Comparison of ENCODE assay signal across 12 mouse cellular contexts in genomic region chr19:26646128-26646527, GRCm38 (mm10). TPM values are rescaled to one million over a fixed set of nuclear protein-coding genes. Genes with fewer than 3 reads are reported as not detected.
DNase-seq lines count a peak whose midpoint lies in the region; ATAC-seq and TF ChIP-seq lines count a peak whose summit lies in the region.
"Had no signal": no experiment of that assay in that cellular context is flagged by ENCODE, and none has a peak within 500 bp of the region (broad histone marks: within the 10 kb centered on the region; RNA-seq: fewer than 3 reads in every experiment).

No protein-coding gene starts in this region.

- H3K4me1 ChIP-seq in forebrain, embryonic 11.5 days (replicated peaks; ENCODE audit: control insufficient read depth, insufficient read depth, low read length), result no peaks in the 10 kb centered on the region
- H3K4me1 ChIP-seq in intestine, embryonic 15.5 days (replicated peaks), result no peaks in the 10 kb centered on the region

- no peaks in the 10 kb centered on the region for H3K9me3 ChIP-seq in forebrain, embryonic 11.5 days (ENCODE audit: control insufficient read depth, low read length)
- no peaks in the 10 kb centered on the region for H3K9me3 ChIP-seq in intestine, embryonic 15.5 days
- H3K9me3 ChIP-seq: embryonic facial prominence, embryonic 10.5 days had no signal

- ATAC-seq in Patski, result peak; percentile 74
- ATAC-seq in megakaryocyte, adult 5-6 weeks (ENCODE audit: poor library complexity, severe bottlenecking), result peak; percentile 77
- ATAC-seq in forebrain, embryonic 11.5 days (replicated peaks; ENCODE audit: low FRiP score), result no peak
- no peak for ATAC-seq in intestine, embryonic 15.5 days
- ATAC-seq: forebrain, embryonic 16.5 days; midbrain, embryonic 16.5 days had no signal

- in situ Hi-C loops in Patski (cut with MboI; ENCODE audit: low pct_unique_long_range_greater_than_20kb), result no loop called here

- POLR2A ChIA-PET in Patski (lab: Charles Lee), result interaction anchor here (0.6 to 0.8 kb wide), 2 partner anchors 10 to 266 kb away, joined by 3 read pairs; no protein-coding TSS in a partner anchor

- H3K27me3 ChIP-seq in Patski, result no peaks in the 10 kb centered on the region
- H3K27me3 ChIP-seq in forebrain, embryonic 11.5 days (ENCODE audit: control insufficient read depth, insufficient read depth, low read length), result no peaks in the 10 kb centered on the region
- no peaks in the 10 kb centered on the region for H3K27me3 ChIP-seq in intestine, embryonic 15.5 days (replicated peaks)

- 62% methylated on average over 2 of the region's 2 CpGs for WGBS in forebrain, embryonic 11.5 days
- WGBS in intestine, embryonic 15.5 days, result 53% methylated on average over 2 of the region's 2 CpGs

- H3K4me2 ChIP-seq in forebrain, embryonic 11.5 days (ENCODE audit: low read depth, low read length, severe bottlenecking), result no peak overlapping the region
- no peak overlapping the region for H3K4me2 ChIP-seq in intestine, embryonic 15.5 days (replicated peaks)
- H3K4me2 ChIP-seq: liver, embryonic 11.5 days had no signal

- H3K9ac ChIP-seq in forebrain, embryonic 11.5 days (ENCODE audit: low read length), result no peak overlapping the region
- H3K9ac ChIP-seq in intestine, embryonic 15.5 days, result no peak overlapping the region

- no peaks in the 10 kb centered on the region for H3K36me3 ChIP-seq in forebrain, embryonic 11.5 days (ENCODE audit: control insufficient read depth, insufficient read depth, low read length)
- 0 out of 2 replicates have a peak, but pooled peaks cover 4% of the 10 kb centered on the region for H3K36me3 ChIP-seq in intestine, embryonic 15.5 days
- H3K36me3 ChIP-seq: embryonic facial prominence, embryonic 10.5 days had no signal

- no peak for TF ChIP-seq CTCF in Patski (IDR thresholded peaks at IDR 0.05)

- peak; percentile 72 for DNase-seq in layer of hippocampus, adult 9-11 months
- no peak for DNase-seq in layer of hippocampus, postnatal 10 days (ENCODE audit: low spot score in 2 of 2)
- DNase-seq in Patski (ENCODE audit: low read depth, low spot score), result no peak
- DNase-seq in thymus, postnatal 10 days (ENCODE audit: low spot score in 2 of 2), result peak; percentile 70 to 72
- no peak for DNase-seq in forebrain, embryonic 11.5 days (ENCODE audit: low spot score)
- DNase-seq in testis, postnatal 10 days (ENCODE audit: low spot score), result no peak

- H3K27ac ChIP-seq in forebrain, embryonic 11.5 days (ENCODE audit: low read depth, low read length), result no peak overlapping the region
- H3K27ac ChIP-seq in intestine, embryonic 15.5 days, result no peak overlapping the region
- H3K27ac ChIP-seq: embryonic facial prominence, embryonic 10.5 days had no signal

- no peak overlapping the region for H3K4me3 ChIP-seq in forebrain, embryonic 11.5 days (ENCODE audit: low read depth, low read length)
- H3K4me3 ChIP-seq in intestine, embryonic 15.5 days (replicated peaks), result no peak overlapping the region
- H3K4me3 ChIP-seq: embryonic facial prominence, embryonic 10.5 days had no signal

- CTCF ChIA-PET in Patski (lab: Charles Lee), result interaction anchor here (1.0 to 1.6 kb wide), 4 partner anchors 14 to 72 kb away, joined by 3 to 5 read pairs (median 3); no protein-coding TSS in a partner anchor

RNA-seq across cellular contexts. Expression of gene Smarca2, which starts 41.3 kb away (rescaled TPM):
- 100 to 1,000 TPM; 150 to 169 TPM for total RNA-seq in layer of hippocampus, postnatal 10 days (2021)
- 153 TPM for polyA plus RNA-seq in Patski (2021)
- total RNA-seq in megakaryocyte, adult 5-6 weeks (2015), result 49.8 and 63.8 TPM in 2 replicates
- total RNA-seq in megakaryocyte, adult 5-6 weeks (2017), result 49.6 and 51.4 TPM in 2 replicates
- 45.4 and 45.5 TPM in 2 replicates for polyA plus RNA-seq in forebrain, embryonic 11.5 days (2014; fragmentation: Nextera tagmentation; extraction: Ambion mirVana)
- polyA plus RNA-seq in intestine, embryonic 15.5 days (2015; fragmentation: Nextera tagmentation; extraction: Ambion mirVana), result 36.3 and 38.1 TPM in 2 replicates

Comparison
In these comparisons a context has a peak if more than half of its experiments do, and no peak if none do; other contexts are left out.
1. DNase-seq: peak in layer of hippocampus, adult 9-11 months (single experiment) and thymus, postnatal 10 days (2 of 2); none in layer of hippocampus, postnatal 10 days (0 of 2), Patski (single experiment), forebrain, embryonic 11.5 days (single experiment) and testis, postnatal 10 days (single experiment).
2. ATAC-seq: peak in Patski (single experiment) and megakaryocyte, adult 5-6 weeks (single experiment); none in forebrain, embryonic 11.5 days (single experiment) and intestine, embryonic 15.5 days (single experiment).